Comparison of ENCODE assay signal across 11 mouse cellular contexts in the genomic region with DNA sequence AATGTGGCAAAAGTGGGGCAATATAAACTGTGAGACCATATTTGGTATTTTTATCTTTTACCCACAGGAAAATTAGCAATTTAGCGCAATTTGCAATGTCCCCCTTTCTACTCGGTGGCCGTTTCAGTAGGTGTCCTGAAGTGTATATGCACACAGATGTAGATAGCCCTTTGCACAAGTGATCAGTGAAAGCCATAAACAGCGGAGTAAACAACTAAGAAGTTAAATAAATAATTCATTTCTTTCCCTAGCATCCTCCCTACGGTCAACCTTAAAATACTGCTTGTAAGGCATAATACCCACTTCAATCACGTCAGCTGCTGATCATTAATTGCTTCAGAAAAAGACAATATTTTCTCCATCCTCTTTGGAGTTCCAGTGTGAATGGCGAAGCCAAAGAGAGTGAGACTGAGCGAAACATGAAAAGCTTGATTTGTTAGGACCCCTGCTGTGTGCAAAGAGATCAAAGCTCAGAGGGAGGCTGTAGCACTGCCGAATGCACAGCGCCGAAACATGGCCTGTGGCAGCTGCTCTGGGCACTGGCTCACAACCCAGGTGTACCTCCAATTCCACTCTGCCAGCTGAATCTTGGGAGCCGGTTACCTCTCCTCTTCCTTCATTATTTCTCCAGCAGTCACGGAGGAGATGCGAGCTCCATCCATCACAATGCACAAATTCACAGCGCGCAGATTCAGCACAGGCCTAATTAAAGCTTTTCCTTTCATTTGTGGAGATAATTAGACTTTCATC.
A peak's percentile ranks its signal among the peaks of the same experiment; 100 is the strongest.
DNase-seq lines count a peak whose midpoint lies in the region; ATAC-seq lines count a peak whose summit lies in the region.
"Had no signal": no experiment of that assay in that cellular context is flagged by ENCODE, and none has a peak within 500 bp of the region (broad histone marks: within the 10 kb centered on the region; RNA-seq: fewer than 3 reads in every experiment).

No protein-coding gene starts in this region.

- no peak for ATAC-seq in embryonic facial prominence, embryonic 13.5 days (ENCODE audit: insufficient number of reproducible peaks, insufficient read depth, low FRiP score, low TSS enrichment, low read depth)
- peak; percentile 80 for ATAC-seq in hindbrain, embryonic 15.5 days (ENCODE audit: low FRiP score, low read depth)
- peak; percentile 89 for ATAC-seq in midbrain, embryonic 16.5 days
- ATAC-seq in megakaryocyte-erythroid progenitor cell, adult 5-6 weeks (replicated peaks; ENCODE audit: low FRiP score, low TSS enrichment, poor library complexity, severe bottlenecking): no peak

- no peaks in the 10 kb centered on the region for H3K9me3 ChIP-seq in embryonic facial prominence, embryonic 13.5 days
- H3K9me3 ChIP-seq in hindbrain, embryonic 15.5 days: no peaks in the 10 kb centered on the region
- H3K9me3 ChIP-seq in midbrain, embryonic 16.5 days (replicated peaks; ENCODE audit: control insufficient read depth, low read length, poor library complexity, severe bottlenecking): no peaks in the 10 kb centered on the region

- 47% methylated on average over 16 of the region's 16 CpGs for WGBS in embryonic facial prominence, embryonic 13.5 days
- WGBS in hindbrain, embryonic 15.5 days: 20% methylated on average over 16 of the region's 16 CpGs
- WGBS in midbrain, embryonic 16.5 days: 12% methylated on average over 16 of the region's 16 CpGs

- H3K4me2 ChIP-seq in embryonic facial prominence, embryonic 13.5 days: peak overlapping the region; percentile 28
- H3K4me2 ChIP-seq in hindbrain, embryonic 15.5 days: peak overlapping the region; percentile 53
- peak overlapping the region; percentile 22 for H3K4me2 ChIP-seq in midbrain, embryonic 16.5 days (ENCODE audit: low read length)

- no peak overlapping the region for H3K27ac ChIP-seq in embryonic facial prominence, embryonic 13.5 days
- H3K27ac ChIP-seq in hindbrain, embryonic 15.5 days (replicated peaks): peak overlapping the region; percentile 79
- H3K27ac ChIP-seq in midbrain, embryonic 16.5 days (ENCODE audit: low read length): peak overlapping the region; percentile 20

- H3K9ac ChIP-seq in embryonic facial prominence, embryonic 13.5 days: no peak overlapping the region
- no peak overlapping the region for H3K9ac ChIP-seq in hindbrain, embryonic 15.5 days
- H3K9ac ChIP-seq in midbrain, embryonic 16.5 days (ENCODE audit: low read depth, low read length): no peak overlapping the region

- no peaks in the 10 kb centered on the region for H3K27me3 ChIP-seq in embryonic facial prominence, embryonic 13.5 days
- H3K27me3 ChIP-seq in hindbrain, embryonic 15.5 days: no peaks in the 10 kb centered on the region
- no peaks in the 10 kb centered on the region for H3K27me3 ChIP-seq in midbrain, embryonic 16.5 days (ENCODE audit: control insufficient read depth, insufficient read depth, low read depth, low read length)

- peak; percentile 79 for DNase-seq in embryo, embryonic 10 days (ENCODE audit: low spot score)
- DNase-seq in adrenal gland, adult 8-10 months: no peak
- no peak for DNase-seq in frontal cortex, postnatal 25 days (ENCODE audit: low spot score in 2 of 2)
- DNase-seq in adrenal gland, adult 2 months: no peak
- DNase-seq: adrenal gland, postnatal 36 days; lung, adult 18-20 months had no signal

- no peaks in the 10 kb centered on the region for H3K36me3 ChIP-seq in embryonic facial prominence, embryonic 13.5 days
- H3K36me3 ChIP-seq in hindbrain, embryonic 15.5 days: no peaks in the 10 kb centered on the region
- H3K36me3 ChIP-seq in midbrain, embryonic 16.5 days (ENCODE audit: control insufficient read depth, insufficient read depth, low read length): no peaks in the 10 kb centered on the region

- H3K4me3 ChIP-seq in embryonic facial prominence, embryonic 13.5 days: no peak overlapping the region
- H3K4me3 ChIP-seq in hindbrain, embryonic 15.5 days: peak overlapping the region; percentile 17; the same call in 1 of the 2 replicates
- H3K4me3 ChIP-seq in midbrain, embryonic 16.5 days (ENCODE audit: low read depth, low read length): no peak overlapping the region
- H3K4me3 ChIP-seq: myocyte had no signal

- H3K4me1 ChIP-seq in embryonic facial prominence, embryonic 13.5 days: 0 out of 2 replicates have a peak, but pooled peaks cover 3% of the 10 kb centered on the region
- peaks cover 6% of the 10 kb centered on the region for H3K4me1 ChIP-seq in hindbrain, embryonic 15.5 days (replicated peaks)
- peaks cover 6% of the 10 kb centered on the region; the same call in 1 of the 2 replicates for H3K4me1 ChIP-seq in midbrain, embryonic 16.5 days (ENCODE audit: control insufficient read depth, insufficient read depth, low read length)

Comparison
In these comparisons a context has a peak if more than half of its experiments do, and no peak if none do; other contexts are left out.
1. ATAC-seq: peak in hindbrain, embryonic 15.5 days (single experiment) and midbrain, embryonic 16.5 days (single experiment); none in embryonic facial prominence, embryonic 13.5 days (single experiment) and megakaryocyte-erythroid progenitor cell, adult 5-6 weeks (single experiment).
2. Peak in every context shown above with its lines, with median percentiles within 50 percentile points of each other: H3K4me2 ChIP-seq.